12 mouse cellular contexts compared by ENCODE assay signal in genomic region chr17:48936445-48937141, GRCm38 (mm10). TPM values are rescaled to one million over a fixed set of nuclear protein-coding genes. Genes with fewer than 3 reads are reported as not detected.
DNase-seq lines count a peak whose midpoint lies in the region; ATAC-seq and TF ChIP-seq lines count a peak whose summit lies in the region.
"Had no signal": no experiment of that assay in that cellular context is flagged by ENCODE, and none has a peak within 500 bp of the region (broad histone marks: within the 10 kb centered on the region; RNA-seq: fewer than 3 reads in every experiment).

No protein-coding gene starts in this region.

- ATAC-seq in kidney, postnatal 0 days (replicated peaks; ENCODE audit: low FRiP score, low read depth) = no peak
- ATAC-seq in kidney, embryonic 14.5 days (ENCODE audit: low FRiP score, low TSS enrichment) = no peak
- ATAC-seq in midbrain, embryonic 14.5 days (ENCODE audit: low FRiP score, low TSS enrichment) = no peak
- no peak for ATAC-seq in midbrain, embryonic 11.5 days (ENCODE audit: low FRiP score)
- no peak for ATAC-seq in erythroid progenitor cell, adult 5-6 weeks (replicated peaks; ENCODE audit: low FRiP score, poor library complexity, severe bottlenecking)

- peaks cover 11% of the 10 kb centered on the region; the same call in 1 of the 2 replicates for H3K4me1 ChIP-seq in kidney, postnatal 0 days (replicated peaks; ENCODE audit: insufficient read depth, low read length)
- H3K4me1 ChIP-seq in kidney, embryonic 14.5 days (ENCODE audit: control insufficient read depth, insufficient read depth, low read length) = peaks cover 9% of the 10 kb centered on the region; the same call in 1 of the 2 replicates
- peaks cover 9% of the 10 kb centered on the region for H3K4me1 ChIP-seq in midbrain, embryonic 14.5 days (ENCODE audit: control insufficient read depth, insufficient read depth, low read length)
- H3K4me1 ChIP-seq in midbrain, embryonic 11.5 days (ENCODE audit: control insufficient read depth, insufficient read depth, low read length) = no peaks in the 10 kb centered on the region
- peaks cover 2% of the 10 kb centered on the region for H3K4me1 ChIP-seq in cortical plate, adult 2 months (ENCODE audit: control insufficient read depth, insufficient read depth, low read length)

- DNase-seq in kidney, postnatal 0 days (ENCODE audit: low spot score) = peak; percentile 87
- DNase-seq in midbrain, embryonic 14.5 days = peak; percentile 36
- no peak for DNase-seq in midbrain, embryonic 11.5 days (ENCODE audit: low spot score, missing footprints)
- peak; percentile 41 for DNase-seq in mesoderm, embryonic 11.5 days (ENCODE audit: low read depth, low spot score)
- DNase-seq: adrenal gland, adult 8-10 months; cerebellum, adult 2 months; spleen, adult 18-20 months had no signal

- H3K27ac ChIP-seq in kidney, postnatal 0 days = no peak overlapping the region
- no peak overlapping the region for H3K27ac ChIP-seq in kidney, embryonic 14.5 days (ENCODE audit: low read depth, low read length)
- no peak overlapping the region for H3K27ac ChIP-seq in midbrain, embryonic 14.5 days (replicated peaks; ENCODE audit: low read depth, low read length)
- no peak overlapping the region for H3K27ac ChIP-seq in midbrain, embryonic 11.5 days (ENCODE audit: low read depth, low read length)
- no peak overlapping the region for H3K27ac ChIP-seq in cortical plate, adult 2 months (ENCODE audit: insufficient read depth, low read length)
- H3K27ac ChIP-seq: hindbrain, embryonic 15.5 days had no signal

- H3K9me3 ChIP-seq in kidney, postnatal 0 days (replicated peaks; ENCODE audit: low read length) = no peaks in the 10 kb centered on the region
- no peaks in the 10 kb centered on the region for H3K9me3 ChIP-seq in kidney, embryonic 14.5 days (ENCODE audit: control insufficient read depth, low read length)
- H3K9me3 ChIP-seq in midbrain, embryonic 14.5 days (ENCODE audit: control insufficient read depth, low read length) = no peaks in the 10 kb centered on the region
- no peaks in the 10 kb centered on the region for H3K9me3 ChIP-seq in midbrain, embryonic 11.5 days (ENCODE audit: control insufficient read depth, low read length)
- H3K9me3 ChIP-seq: hindbrain, embryonic 15.5 days had no signal

- H3K4me3 ChIP-seq in kidney, postnatal 0 days (replicated peaks; ENCODE audit: low read depth, low read length) = no peak overlapping the region
- H3K4me3 ChIP-seq in kidney, embryonic 14.5 days (ENCODE audit: low read length) = no peak overlapping the region
- H3K4me3 ChIP-seq in midbrain, embryonic 14.5 days (replicated peaks; ENCODE audit: low read depth, low read length) = no peak overlapping the region
- H3K4me3 ChIP-seq in midbrain, embryonic 11.5 days (ENCODE audit: low read depth, low read length) = no peak overlapping the region
- no peak overlapping the region for H3K4me3 ChIP-seq in cortical plate, adult 2 months (ENCODE audit: insufficient read depth, low read length)
- H3K4me3 ChIP-seq: hindbrain, embryonic 15.5 days had no signal

- 55% methylated on average over 5 of the region's 5 CpGs for WGBS in kidney, postnatal 0 days
- WGBS in kidney, embryonic 14.5 days = 47% methylated on average over 5 of the region's 5 CpGs
- 49% methylated on average over 5 of the region's 5 CpGs for WGBS in midbrain, embryonic 14.5 days
- WGBS in midbrain, embryonic 11.5 days = 47% methylated on average over 5 of the region's 5 CpGs

- no peak overlapping the region for H3K9ac ChIP-seq in kidney, postnatal 0 days (ENCODE audit: low read depth, low read length)
- H3K9ac ChIP-seq in kidney, embryonic 14.5 days (ENCODE audit: low read depth, low read length) = no peak overlapping the region
- no peak overlapping the region for H3K9ac ChIP-seq in midbrain, embryonic 14.5 days (replicated peaks; ENCODE audit: low read length)
- H3K9ac ChIP-seq in midbrain, embryonic 11.5 days (ENCODE audit: low read length) = no peak overlapping the region
- H3K9ac ChIP-seq: hindbrain, embryonic 15.5 days had no signal

- TF ChIP-seq POLR2A in cortical plate, adult 2 months (IDR thresholded peaks at IDR 0.05; ENCODE audit: extremely low read depth, insufficient read depth, low read length) = no peak

- H3K4me2 ChIP-seq in kidney, postnatal 0 days (ENCODE audit: low read length) = no peak overlapping the region
- H3K4me2 ChIP-seq in kidney, embryonic 14.5 days (replicated peaks; ENCODE audit: low read depth, low read length) = no peak overlapping the region
- no peak overlapping the region for H3K4me2 ChIP-seq in midbrain, embryonic 14.5 days (ENCODE audit: low read length)
- no peak overlapping the region for H3K4me2 ChIP-seq in midbrain, embryonic 11.5 days

- TF ChIP-seq CTCF in kidney, postnatal 0 days (IDR thresholded peaks at IDR 0.05; ENCODE audit: low read depth) = peak; percentile 60
- peak; percentile 32; the same call in 1 of the 2 replicates for TF ChIP-seq CTCF in cortical plate, adult 2 months (IDR thresholded peaks at IDR 0.05; ENCODE audit: extremely low read depth, insufficient read depth, low read length)

- peaks cover 4% of the 10 kb centered on the region; the same call in 1 of the 2 replicates for H3K27me3 ChIP-seq in kidney, postnatal 0 days (ENCODE audit: insufficient read depth, low read length)
- H3K27me3 ChIP-seq in kidney, embryonic 14.5 days (ENCODE audit: control insufficient read depth, insufficient read depth, low read length) = peaks cover 12% of the 10 kb centered on the region
- H3K27me3 ChIP-seq in midbrain, embryonic 14.5 days (ENCODE audit: control insufficient read depth, insufficient read depth, low read length) = peaks cover 15% of the 10 kb centered on the region
- peaks cover 15% of the 10 kb centered on the region for H3K27me3 ChIP-seq in midbrain, embryonic 11.5 days (ENCODE audit: control insufficient read depth, insufficient read depth, low read length)
- H3K27me3 ChIP-seq: hindbrain, embryonic 15.5 days had no signal

- no peaks in the 10 kb centered on the region for H3K36me3 ChIP-seq in kidney, postnatal 0 days (ENCODE audit: insufficient read depth, low read length)
- no peaks in the 10 kb centered on the region for H3K36me3 ChIP-seq in kidney, embryonic 14.5 days (ENCODE audit: control insufficient read depth, insufficient read depth, low read length)
- H3K36me3 ChIP-seq in midbrain, embryonic 14.5 days (ENCODE audit: control insufficient read depth, insufficient read depth, low read length) = no peaks in the 10 kb centered on the region
- H3K36me3 ChIP-seq in midbrain, embryonic 11.5 days (ENCODE audit: control insufficient read depth, insufficient read depth, low read length) = no peaks in the 10 kb centered on the region
- H3K36me3 ChIP-seq: hindbrain, embryonic 15.5 days had no signal

RNA-seq across cellular contexts. Expression of gene Lrfn2, which starts 4.4 kb away (rescaled TPM):
- polyA plus RNA-seq in kidney, postnatal 0 days (2015; fragmentation: Nextera tagmentation; extraction: Ambion mirVana) = 0.97 and 1.1 TPM in 2 replicates
- polyA plus RNA-seq in kidney, embryonic 14.5 days (2014; fragmentation: Nextera tagmentation; extraction: Ambion mirVana) = 0.84 and 1.2 TPM in 2 replicates
- polyA plus RNA-seq in midbrain, embryonic 14.5 days (2014; fragmentation: Nextera tagmentation; extraction: Ambion mirVana) = 5.3 and 7.9 TPM in 2 replicates
- 0.20 and 0.51 TPM in 2 replicates for polyA plus RNA-seq in midbrain, embryonic 11.5 days (2014; fragmentation: Nextera tagmentation; extraction: Ambion mirVana)
- 13.2 and 13.4 TPM in 2 replicates for polyA plus RNA-seq in cortical plate, adult 2 months (2012; rRNA removed)
- total RNA-seq in erythroid progenitor cell, adult 5-6 weeks (2015; ENCODE audit: low replicate concordance) = not detected in 2 replicates
- not detected in 2 replicates for total RNA-seq in erythroid progenitor cell, adult 5-6 weeks (2017; ENCODE audit: low replicate concordance)
- total RNA-seq: MEL had no signal
